Mouse (Mus musculus) megakaryocyte, embryonic 14.5 days (primary cell): Measurements from ENCODE around the gene Stard3. TPM values are rescaled to one million over a fixed set of nuclear protein-coding genes. Genes with fewer than 3 reads are reported as not detected.

ENCODE experiments used
- H3K27me3 ChIP-seq: replicated peaks from 2 replicates; pipeline ENCODE3; 2012; ENCODE audit warnings: inconsistent platforms
- H3K36me3 ChIP-seq: replicated peaks from 2 replicates; pipeline ENCODE3; 2012; ENCODE audit warnings: low read length, inconsistent platforms, mixed read lengths
- H3K4me1 ChIP-seq: 2 replicates; pipeline ENCODE4 v1.6.1; 2012; ENCODE audit warnings: inconsistent platforms
- H3K4me3 ChIP-seq: replicated peaks from 2 replicates; pipeline ENCODE3; 2012; ENCODE audit warnings: moderate library complexity, mild to moderate bottlenecking, inconsistent platforms
- H3K9me3 ChIP-seq: 2 replicates; pipeline ENCODE4 v1.6.1; 2012; ENCODE audit warnings: inconsistent platforms
- FLI1 ChIP-seq: IDR thresholded peaks from 2 replicates; pipeline ENCODE4 v1.6.1; 2012; ENCODE audit warnings: low read length, inconsistent platforms, mixed read lengths
- GATA1 ChIP-seq: IDR thresholded peaks from 3 replicates; pipeline ENCODE4 v1.6.1; 2012; ENCODE audit warnings: mixed read lengths, low read length, inconsistent platforms, borderline replicate concordance
- polyA plus RNA-seq: library from polyadenylated mRNA; stranded (reverse); fragments of >175 nt; gene quantifications from 2 replicates; pipeline ENCODE4 v1.2.3, GENCODE M21; 2012; ENCODE audit warnings: low replicate concordance; ENCODE audit not compliant: insufficient read depth

Gene Stard3
- 23.5 and 70.4 TPM in 2 replicates for polyA plus RNA-seq

GRCm38 (mm10) chr11:98358161-98359083 lies at the start of gene Stard3:
Gene Stard3, plus strand, starts transcription at chr11:98358368.
- TF ChIP-seq FLI1 (no peak), GATA1 (no peak)
- Histone ChIP-seq H3K9me3 (no peaks in the 10 kb centered on the region), H3K4me1 (peaks cover 87% of the 10 kb centered on the region)

GRCm38 (mm10) chr11:98313790-98314323 lies 44.3 kb upstream of the Stard3 start:
- H3K36me3 ChIP-seq = no peaks in the 10 kb centered on the region
- H3K27me3 ChIP-seq = peaks cover 83% of the 10 kb centered on the region
- no peak for TF ChIP-seq GATA1
- TF ChIP-seq FLI1 = no peak
- peaks cover 4% of the 10 kb centered on the region for H3K4me1 ChIP-seq
- H3K9me3 ChIP-seq = 0 out of 2 replicates have a peak, but pooled peaks cover 3% of the 10 kb centered on the region
- H3K4me3 ChIP-seq = peak overlapping the region; percentile 46

More at GRCm38 (mm10) chr11:98358161-98359083, at the start of gene Stard3:
- Histone ChIP-seq H3K36me3 (peaks cover 28% of the 10 kb centered on the region), H3K4me3 (peak within 1 kb of the TSS; percentile 100), H3K27me3 (peaks cover 22% of the 10 kb centered on the region)

- H3K9me3 ChIP-seq = no peaks in the 10 kb centered on the region
- H3K4me1 ChIP-seq = peaks cover 4% of the 10 kb centered on the region
- H3K27me3 ChIP-seq = peaks cover 92% of the 10 kb centered on the region
- no peaks in the 10 kb centered on the region for H3K36me3 ChIP-seq
- TF ChIP-seq GATA1 = no peak
- no peak for TF ChIP-seq FLI1
- H3K4me3 ChIP-seq = no peak overlapping the region
These were observed 40.7 kb upstream of the Stard3 start for GRCm38 (mm10) chr11:98317479-98317878.

GRCm38 (mm10) chr11:98318421-98319116 lies 39.6 kb upstream of the Stard3 start:
- peaks cover 95% of the 10 kb centered on the region for H3K27me3 ChIP-seq
- no peaks in the 10 kb centered on the region for H3K36me3 ChIP-seq
- H3K4me1 ChIP-seq = peaks cover 4% of the 10 kb centered on the region
- TF ChIP-seq FLI1 (no peak), GATA1 (no peak)
- H3K9me3 ChIP-seq = no peaks in the 10 kb centered on the region
- H3K4me3 ChIP-seq = no peak overlapping the region

- Histone ChIP-seq H3K4me1 (no peaks in the 10 kb centered on the region), H3K36me3 (no peaks in the 10 kb centered on the region), H3K4me3 (no peak overlapping the region), H3K27me3 (peaks cover 97% of the 10 kb centered on the region), H3K9me3 (no peaks in the 10 kb centered on the region)
- TF ChIP-seq GATA1 (no peak), FLI1 (no peak)
These were observed 39.0 kb upstream of the Stard3 start for GRCm38 (mm10) chr11:98319120-98319519.

GRCm38 (mm10) chr11:98319544-98319943 lies 38.6 kb upstream of the Stard3 start:
- Histone ChIP-seq H3K36me3 (no peaks in the 10 kb centered on the region), H3K4me1 (no peaks in the 10 kb centered on the region), H3K4me3 (no peak overlapping the region), H3K9me3 (no peaks in the 10 kb centered on the region), H3K27me3 (peaks cover 97% of the 10 kb centered on the region)
- no peak for TF ChIP-seq GATA1
- no peak for TF ChIP-seq FLI1

- Histone ChIP-seq H3K27me3 (peaks cover 99% of the 10 kb centered on the region), H3K9me3 (no peaks in the 10 kb centered on the region), H3K36me3 (no peaks in the 10 kb centered on the region), H3K4me3 (no peak overlapping the region), H3K4me1 (no peaks in the 10 kb centered on the region)
- TF ChIP-seq FLI1 (no peak), GATA1 (no peak)
These were observed 38.2 kb upstream of the Stard3 start for GRCm38 (mm10) chr11:98319944-98320343.

GRCm38 (mm10) chr11:98320381-98320780 lies 37.8 kb upstream of the Stard3 start:
- H3K9me3 ChIP-seq = no peaks in the 10 kb centered on the region
- H3K27me3 ChIP-seq = peaks cover 99% of the 10 kb centered on the region
- H3K4me1 ChIP-seq = no peaks in the 10 kb centered on the region
- no peaks in the 10 kb centered on the region for H3K36me3 ChIP-seq
- no peak overlapping the region for H3K4me3 ChIP-seq
- no peak for TF ChIP-seq GATA1
- no peak for TF ChIP-seq FLI1

- no peak overlapping the region for H3K4me3 ChIP-seq
- no peak for TF ChIP-seq GATA1
- no peak for TF ChIP-seq FLI1
- H3K4me1 ChIP-seq = no peaks in the 10 kb centered on the region
- no peaks in the 10 kb centered on the region for H3K9me3 ChIP-seq
- peaks cover 99% of the 10 kb centered on the region for H3K27me3 ChIP-seq
- H3K36me3 ChIP-seq = no peaks in the 10 kb centered on the region
These were observed 37.1 kb upstream of the Stard3 start for GRCm38 (mm10) chr11:98320806-98321676.
